Mouse (Mus musculus) embryonic facial prominence, embryonic 12.5 days (tissue): ENCODE measurements around the gene Ckap4. TPM values are rescaled to one million over a fixed set of nuclear protein-coding genes. Genes with fewer than 3 reads are reported as not detected.

ENCODE experiments used
- polyA plus RNA-seq: library from polyadenylated mRNA; unstranded; fragments of >200 nt; fragmentation: Nextera tagmentation; extraction: Ambion mirVana; gene quantifications from 2 replicates; pipeline ENCODE4 v1.2.1, GENCODE M21; 2016

The Ckap4 gene
- polyA plus RNA-seq, 1 experiment from 2014 or later: 117 TPM

Other genes starting within 250 kb of the Ckap4 start
- gene Nuak1, start 93.5 kb downstream of the Ckap4 start, polyA plus RNA-seq: 3.5 and 3.8 TPM in 2 replicates
- gene Tcp11l2, start 42.6 kb upstream of the Ckap4 start, polyA plus RNA-seq: 14.8 and 16.1 TPM in 2 replicates
- 18.9 and 19.6 TPM in 2 replicates for gene Polr3b, start 88.2 kb upstream of the Ckap4 start, polyA plus RNA-seq
- 1.9 and 2.0 TPM in 2 replicates for gene Rfx4, start 222.0 kb upstream of the Ckap4 start, polyA plus RNA-seq